Mouse (Mus musculus) stomach, embryonic 14.5 days (tissue): ENCODE data around the gene Rnf220. TPM values are rescaled to one million over a fixed set of nuclear protein-coding genes. Genes with fewer than 3 reads are reported as not detected.

ENCODE experiments used
- ATAC-seq: fragments of 200-750 bp; cut with Nextera tagmentation; 2 replicates; pipeline ENCODE4 v1.8.0; 2017; ENCODE audit warnings: low read depth, moderate TSS enrichment; ENCODE audit not compliant: insufficient number of reproducible peaks, insufficient read depth, low FRiP score
- H3K27ac ChIP-seq: fragments of 300-500 bp; sonication (generic); 2 replicates; pipeline ENCODE4 v1.5.1; 2014; ENCODE audit warnings: mild to moderate bottlenecking, low read length, moderate library complexity, mixed read lengths
- H3K27me3 ChIP-seq: fragments of 300-500 bp; sonication (generic); 2 replicates; pipeline ENCODE4 v1.6.1; 2014; ENCODE audit warnings: low read length, control low read depth, mixed read lengths; ENCODE audit not compliant: control insufficient read depth, insufficient read depth
- H3K36me3 ChIP-seq: fragments of 300-500 bp; sonication (generic); 2 replicates; pipeline ENCODE4 v1.6.1; 2014; ENCODE audit warnings: mild to moderate bottlenecking, control low read depth, low read length, moderate library complexity, mixed read lengths; ENCODE audit not compliant: control insufficient read depth, insufficient read depth
- H3K4me1 ChIP-seq: fragments of 300-500 bp; sonication (generic); 2 replicates; pipeline ENCODE4 v1.6.1; 2014; ENCODE audit warnings: low read length, control low read depth, mixed read lengths; ENCODE audit not compliant: control insufficient read depth, insufficient read depth
- H3K4me2 ChIP-seq: fragments of 300-500 bp; sonication (generic); replicated peaks from 2 replicates; pipeline ENCODE4 v1.6.1; 2014; ENCODE audit warnings: low read depth, low read length, control low read depth
- H3K4me3 ChIP-seq: fragments of 300-500 bp; sonication (generic); 2 replicates; pipeline ENCODE4 v1.5.1; 2014; ENCODE audit warnings: low read depth, low read length, control low read depth
- H3K9ac ChIP-seq: fragments of 300-500 bp; sonication (generic); replicated peaks from 2 replicates; pipeline ENCODE4 v1.6.1; 2014; ENCODE audit warnings: low read depth, mild to moderate bottlenecking, control low read depth, low read length, moderate library complexity, mixed read lengths
- H3K9me3 ChIP-seq: fragments of 300-500 bp; sonication (generic); 2 replicates; pipeline ENCODE4 v1.6.1; 2016; ENCODE audit warnings: low read depth, low read length, control low read depth; ENCODE audit not compliant: control insufficient read depth
- WGBS: fragments of 180-500 bp; shearing (Covaris S2); extraction: QIAGEN DNeasy Blood & Tissue Kit; methylation state at CpG from one replicate; pipeline ENCODE4 v1.1.7; 2014; 5-methylcytosine and 5-hydroxymethylcytosine counted together
- polyA plus RNA-seq: library from polyadenylated mRNA; unstranded; fragments of >200 nt; fragmentation: Nextera tagmentation; extraction: Ambion mirVana; gene quantifications from 2 replicates; pipeline ENCODE4 v1.2.1, GENCODE M21; 2014

Rnf220 gene
- polyA plus RNA-seq, 1 experiment from 2014 or later = 54.5 TPM

DNA sequence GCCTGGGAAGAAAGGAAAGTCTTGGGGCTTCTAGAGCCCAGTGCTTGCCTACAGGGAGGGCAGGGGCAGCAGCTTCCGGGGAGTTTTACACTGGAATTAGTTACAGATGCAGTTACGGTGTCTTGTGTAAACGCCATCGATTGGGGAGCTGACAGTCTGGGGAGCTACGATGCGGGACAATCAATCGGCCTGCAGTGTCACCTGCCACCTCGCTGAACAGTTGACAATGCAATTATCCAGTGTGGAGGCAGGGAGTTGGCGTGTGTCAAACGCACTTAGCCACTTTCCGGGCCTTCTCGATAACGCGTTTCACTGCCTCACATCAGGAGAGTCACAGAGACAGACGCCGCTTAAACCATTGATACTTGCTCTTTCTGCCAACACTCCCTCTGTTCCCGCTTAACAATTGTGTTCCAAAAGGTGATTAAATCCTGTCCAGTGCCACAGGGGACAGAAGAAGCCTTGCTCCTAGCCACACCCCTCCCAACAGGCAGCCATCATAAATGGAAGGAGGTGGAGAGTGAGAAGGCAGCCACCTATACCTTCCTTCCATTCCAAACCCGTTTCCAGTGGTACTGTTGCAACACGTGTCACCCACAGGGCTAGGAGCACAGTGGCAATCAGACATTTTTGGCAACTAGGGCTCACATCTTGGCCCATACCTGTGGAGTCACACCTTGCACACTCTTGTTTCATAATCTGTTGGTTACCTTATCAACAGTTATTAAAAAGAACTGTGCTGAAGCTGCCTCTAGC lies 215.6 kb downstream of the Rnf220 start:
- H3K4me2 ChIP-seq = no peak overlapping the region
- no peaks in the 10 kb centered on the region for H3K9me3 ChIP-seq
- no peak overlapping the region for H3K9ac ChIP-seq
- peaks cover 30% of the 10 kb centered on the region for H3K4me1 ChIP-seq
- WGBS = 51% methylated on average over 19 of the region's 19 CpGs
- ATAC-seq = no peak
- no peaks in the 10 kb centered on the region for H3K27me3 ChIP-seq
- H3K36me3 ChIP-seq = peaks cover 55% of the 10 kb centered on the region
- no peak overlapping the region for H3K4me3 ChIP-seq
- no peak overlapping the region for H3K27ac ChIP-seq

DNA sequence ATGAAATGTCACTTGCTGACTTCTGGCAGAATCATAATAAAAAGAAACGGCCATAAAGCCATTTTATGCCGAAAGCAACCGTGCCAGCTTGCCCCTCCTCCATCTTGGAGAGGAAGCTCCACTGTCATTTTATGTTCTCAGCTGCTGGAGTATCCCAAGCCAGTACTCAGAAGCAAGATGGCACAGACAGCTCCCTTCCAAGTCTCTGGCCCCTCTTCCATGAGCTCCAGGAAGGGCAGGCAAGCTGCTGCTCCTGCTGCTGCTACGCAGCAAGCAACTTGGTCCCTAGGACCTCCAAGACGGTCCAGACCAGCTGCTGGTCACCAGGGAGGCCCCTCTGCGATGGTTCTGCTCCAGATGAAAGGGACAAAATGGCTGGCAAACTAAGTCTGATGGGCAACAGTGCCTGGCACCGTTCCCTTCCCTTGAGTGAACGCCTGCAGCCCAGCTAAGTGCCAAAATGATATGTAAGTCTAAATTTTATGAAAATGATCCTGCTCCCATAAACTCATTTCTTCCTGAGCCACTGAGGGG lies 216.4 kb downstream of the Rnf220 start:
- Histone ChIP-seq H3K4me3 (no peak overlapping the region), H3K4me2 (no peak overlapping the region), H3K9ac (no peak overlapping the region), H3K27me3 (no peaks in the 10 kb centered on the region), H3K9me3 (no peaks in the 10 kb centered on the region), H3K27ac (no peak overlapping the region), H3K4me1 (peaks cover 35% of the 10 kb centered on the region), H3K36me3 (peaks cover 48% of the 10 kb centered on the region)
- WGBS = 85% methylated on average over 8 of the region's 8 CpGs
- no peak for ATAC-seq

DNA sequence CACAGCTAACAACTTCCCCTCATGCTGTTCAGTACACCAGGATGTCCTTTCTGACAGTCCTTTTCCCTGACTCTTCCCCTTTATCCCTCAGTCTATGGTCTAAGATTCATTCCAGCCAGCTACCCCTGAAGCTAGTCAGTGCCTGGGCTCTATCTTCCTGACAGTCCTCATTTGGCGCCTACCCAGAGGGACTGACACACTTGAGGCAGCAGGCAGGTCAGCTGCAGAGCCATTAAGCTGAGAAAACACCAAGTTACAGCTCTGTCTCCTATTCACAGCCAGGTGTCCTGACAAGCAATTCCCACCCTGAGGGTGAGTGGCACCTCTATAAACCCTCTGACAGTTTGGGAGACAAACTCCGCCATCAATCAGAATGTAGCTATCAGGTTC lies 217.6 kb downstream of the Rnf220 start:
- H3K4me3 ChIP-seq = no peak overlapping the region
- H3K4me2 ChIP-seq = no peak overlapping the region
- H3K4me1 ChIP-seq = peaks cover 31% of the 10 kb centered on the region
- H3K27ac ChIP-seq = no peak overlapping the region
- peaks cover 4% of the 10 kb centered on the region for H3K9me3 ChIP-seq
- peaks cover 44% of the 10 kb centered on the region for H3K36me3 ChIP-seq
- no peak for ATAC-seq
- WGBS = 66% methylated on average over 2 of the region's 2 CpGs
- H3K9ac ChIP-seq = no peak overlapping the region
- no peaks in the 10 kb centered on the region for H3K27me3 ChIP-seq

DNA sequence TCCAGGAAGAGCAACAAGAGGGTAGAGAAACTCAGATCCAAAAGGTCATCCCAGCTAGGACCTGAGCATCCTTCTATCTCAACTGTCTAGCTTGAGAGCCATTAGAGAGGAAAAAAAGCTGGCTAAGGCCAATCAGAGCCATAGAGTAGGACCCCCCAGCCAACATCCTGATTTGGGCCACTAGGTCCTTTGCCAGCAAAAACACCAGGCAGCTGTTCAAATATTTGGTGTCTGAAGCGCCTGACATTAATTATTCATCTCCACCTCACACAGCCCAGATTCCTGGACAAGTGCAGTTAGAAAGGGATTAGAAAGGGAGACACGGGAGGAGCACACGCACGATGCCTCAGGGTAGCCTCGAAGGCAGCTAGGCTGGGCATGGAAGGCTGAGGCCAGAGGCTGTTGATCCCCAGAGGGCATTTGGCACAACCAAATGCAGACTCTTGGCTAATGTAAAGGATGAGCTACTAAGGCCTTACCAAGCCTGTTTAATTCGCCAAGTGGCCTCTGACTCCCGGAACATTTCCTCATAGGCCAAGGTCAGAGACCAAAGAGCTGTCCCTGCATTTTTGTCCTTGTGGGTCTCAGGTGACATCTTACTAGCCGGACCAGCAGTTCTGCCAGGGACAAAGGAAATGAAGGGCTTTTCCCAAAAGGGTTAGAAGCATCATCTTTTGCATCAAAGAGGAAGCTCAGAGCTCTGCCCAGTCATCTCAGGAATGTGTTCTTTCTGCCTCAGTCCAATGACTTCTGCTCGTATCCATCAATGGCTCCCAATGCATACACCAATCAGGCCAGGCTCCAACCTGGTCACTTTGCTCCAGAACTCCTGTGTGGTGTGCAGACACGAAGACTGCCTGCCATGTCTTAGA lies 218.2 kb downstream of the Rnf220 start:
- H3K4me1 ChIP-seq = peaks cover 26% of the 10 kb centered on the region
- H3K4me2 ChIP-seq = no peak overlapping the region
- no peaks in the 10 kb centered on the region for H3K27me3 ChIP-seq
- H3K9me3 ChIP-seq = peaks cover 7% of the 10 kb centered on the region
- H3K4me3 ChIP-seq = no peak overlapping the region
- no peak overlapping the region for H3K27ac ChIP-seq
- ATAC-seq = no peak
- 59% methylated on average over 10 of the region's 10 CpGs for WGBS
- H3K9ac ChIP-seq = no peak overlapping the region
- peaks cover 46% of the 10 kb centered on the region for H3K36me3 ChIP-seq

DNA sequence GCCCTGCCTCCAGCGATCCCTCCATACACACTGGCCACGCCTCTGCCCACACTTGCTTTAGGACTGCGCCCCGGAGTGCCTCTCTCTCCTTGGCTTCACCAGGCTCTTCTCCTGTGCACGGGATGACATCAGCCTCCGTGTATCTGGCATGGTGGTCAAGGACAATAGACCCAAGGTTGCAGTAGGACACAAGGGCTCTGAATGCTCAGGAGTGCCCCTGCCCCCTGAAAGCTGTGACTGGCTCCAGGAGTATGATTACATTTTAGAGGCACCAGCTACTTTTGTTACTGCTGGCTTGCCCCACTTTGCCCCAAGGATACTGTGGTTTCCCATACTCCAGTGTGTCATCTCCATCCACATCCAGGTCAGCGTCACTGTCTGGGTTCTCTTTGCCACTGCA lies 219.2 kb downstream of the Rnf220 start:
- no peak overlapping the region for H3K4me3 ChIP-seq
- H3K4me1 ChIP-seq = peaks cover 22% of the 10 kb centered on the region
- no peak overlapping the region for H3K27ac ChIP-seq
- no peaks in the 10 kb centered on the region for H3K27me3 ChIP-seq
- peaks cover 7% of the 10 kb centered on the region for H3K9me3 ChIP-seq
- no peak overlapping the region for H3K4me2 ChIP-seq
- no peak for ATAC-seq
- WGBS = 84% methylated on average over 7 of the region's 7 CpGs
- peaks cover 44% of the 10 kb centered on the region for H3K36me3 ChIP-seq
- H3K9ac ChIP-seq = no peak overlapping the region

DNA sequence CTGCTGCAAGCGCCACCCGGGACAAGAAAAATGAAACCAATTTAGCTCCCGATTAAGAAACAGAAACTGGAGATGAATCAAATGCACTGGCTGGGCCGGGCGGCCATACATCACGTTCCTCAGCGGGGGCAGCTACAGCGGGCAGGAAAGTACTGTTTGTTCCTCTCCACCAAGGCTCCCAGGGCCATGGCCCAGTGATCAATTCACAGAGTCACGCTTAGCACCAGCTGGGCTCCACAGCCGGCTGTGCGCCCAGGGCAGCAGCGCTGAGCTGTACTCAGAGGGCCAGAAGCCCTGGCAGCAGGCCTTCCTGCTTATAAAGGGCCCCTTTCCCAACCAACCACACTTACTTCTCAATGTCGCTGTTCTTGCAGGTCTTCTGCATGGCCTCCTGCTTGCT lies 219.8 kb downstream of the Rnf220 start:
- H3K4me2 ChIP-seq = no peak overlapping the region
- peaks cover 7% of the 10 kb centered on the region for H3K9me3 ChIP-seq
- ATAC-seq = no peak
- H3K4me1 ChIP-seq = peaks cover 22% of the 10 kb centered on the region
- no peak overlapping the region for H3K4me3 ChIP-seq
- 49% methylated on average over 13 of the region's 13 CpGs for WGBS
- peaks cover 49% of the 10 kb centered on the region for H3K36me3 ChIP-seq
- H3K9ac ChIP-seq = no peak overlapping the region
- H3K27me3 ChIP-seq = no peaks in the 10 kb centered on the region
- H3K27ac ChIP-seq = 0 out of 2 replicates have a peak overlapping the region, but pooled peaks have one; percentile 15

DNA sequence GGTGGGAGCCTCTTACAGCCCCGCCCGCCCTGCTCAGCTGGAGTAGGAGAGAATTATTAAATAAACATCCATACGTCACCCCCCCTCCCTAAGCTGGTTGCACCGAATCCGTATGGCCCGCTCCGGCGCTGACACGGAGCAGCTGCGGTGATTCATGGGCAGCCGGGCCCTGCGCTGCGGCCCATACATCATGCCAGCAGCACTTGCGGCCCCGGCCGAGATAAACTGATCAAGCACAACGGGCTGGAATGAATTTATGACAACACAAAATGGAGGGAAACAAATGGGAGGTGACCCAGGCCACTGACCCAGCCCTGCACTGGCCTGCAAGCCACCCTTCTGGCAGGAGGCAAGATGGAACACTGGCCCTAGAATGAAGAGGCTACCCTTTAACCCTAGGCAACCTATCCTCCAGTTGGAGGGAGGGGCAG lies 220.6 kb downstream of the Rnf220 start:
- peaks cover 50% of the 10 kb centered on the region for H3K36me3 ChIP-seq
- WGBS = 22% methylated on average over 17 of the region's 17 CpGs

DNA sequence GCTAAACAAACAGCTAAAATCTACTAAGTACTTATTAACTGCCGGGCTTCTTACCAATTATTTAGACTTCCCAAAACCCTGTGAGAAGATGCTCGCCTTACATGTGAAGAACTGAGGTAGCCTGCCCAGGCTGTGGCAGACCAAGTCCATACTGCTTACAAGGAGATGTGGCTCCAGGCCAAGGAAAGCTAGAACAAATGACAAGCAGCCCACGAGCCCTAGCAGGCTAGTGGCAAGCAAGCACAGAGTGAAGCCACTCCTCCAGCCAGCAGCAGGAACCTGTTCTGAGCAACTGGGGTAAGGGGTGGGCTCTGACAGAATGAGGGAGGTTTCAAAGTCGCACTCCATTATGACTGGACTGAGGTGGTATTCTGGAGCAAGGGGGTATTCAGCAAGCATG lies 222.1 kb downstream of the Rnf220 start:
- Histone ChIP-seq H3K9me3 (peaks cover 7% of the 10 kb centered on the region), H3K4me3 (no peak overlapping the region), H3K27ac (no peak overlapping the region), H3K4me2 (no peak overlapping the region), H3K36me3 (peaks cover 41% of the 10 kb centered on the region), H3K4me1 (peaks cover 22% of the 10 kb centered on the region), H3K27me3 (no peaks in the 10 kb centered on the region), H3K9ac (no peak overlapping the region)
- WGBS = 90% methylated on average over 4 of the region's 4 CpGs
- no peak for ATAC-seq

More for the DNA sequence above, 220.6 kb downstream of the Rnf220 start:
- Histone ChIP-seq H3K4me1 (peaks cover 22% of the 10 kb centered on the region), H3K9me3 (peaks cover 7% of the 10 kb centered on the region), H3K27me3 (no peaks in the 10 kb centered on the region), H3K4me2 (0 out of 2 replicates have a peak overlapping the region, but pooled peaks have one; percentile 5), H3K27ac (no peak overlapping the region), H3K9ac (no peak overlapping the region), H3K4me3 (no peak overlapping the region)
- ATAC-seq = no peak
